Mouse (Mus musculus): Measurements from ENCODE around the gene A430033K04Rik. TPM values are rescaled to one million over a fixed set of nuclear protein-coding genes. Genes with fewer than 3 reads are reported as not detected.
A peak's percentile ranks its signal among the peaks of the same experiment; 100 is the strongest.

The A430033K04Rik gene
- polyA plus RNA-seq, 1 experiment from 2014 or later = 5.2 TPM

DNA sequence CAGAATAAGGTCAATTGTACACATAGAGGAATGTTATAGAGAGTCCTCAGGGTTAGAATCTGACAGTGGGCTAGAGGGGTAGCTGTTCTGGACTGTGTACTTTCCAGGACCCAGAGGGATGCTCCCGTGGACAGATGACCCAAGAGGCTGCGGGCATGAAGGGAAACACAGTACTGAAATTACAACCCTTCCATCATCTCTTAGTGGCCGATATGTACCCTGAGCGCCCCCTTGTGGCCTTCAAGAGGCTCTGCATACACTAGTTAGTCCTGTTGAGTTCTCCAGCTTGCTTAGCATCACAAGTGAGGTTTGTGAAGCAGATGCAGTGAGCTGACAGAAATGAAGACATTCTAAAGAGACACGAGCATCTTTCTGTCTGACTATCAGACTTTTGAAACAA, 36.3 kb downstream of the A430033K04Rik start:
- Histone ChIP-seq H3K4me3 (ENCODE audit: inconsistent target) (no peak overlapping the region), H3K36me3 (ENCODE audit: inconsistent target) (no peaks in the 10 kb centered on the region)
- 28% methylated on average over 5 of the region's 5 CpGs for WGBS (ENCODE audit: missing documents)

DNA sequence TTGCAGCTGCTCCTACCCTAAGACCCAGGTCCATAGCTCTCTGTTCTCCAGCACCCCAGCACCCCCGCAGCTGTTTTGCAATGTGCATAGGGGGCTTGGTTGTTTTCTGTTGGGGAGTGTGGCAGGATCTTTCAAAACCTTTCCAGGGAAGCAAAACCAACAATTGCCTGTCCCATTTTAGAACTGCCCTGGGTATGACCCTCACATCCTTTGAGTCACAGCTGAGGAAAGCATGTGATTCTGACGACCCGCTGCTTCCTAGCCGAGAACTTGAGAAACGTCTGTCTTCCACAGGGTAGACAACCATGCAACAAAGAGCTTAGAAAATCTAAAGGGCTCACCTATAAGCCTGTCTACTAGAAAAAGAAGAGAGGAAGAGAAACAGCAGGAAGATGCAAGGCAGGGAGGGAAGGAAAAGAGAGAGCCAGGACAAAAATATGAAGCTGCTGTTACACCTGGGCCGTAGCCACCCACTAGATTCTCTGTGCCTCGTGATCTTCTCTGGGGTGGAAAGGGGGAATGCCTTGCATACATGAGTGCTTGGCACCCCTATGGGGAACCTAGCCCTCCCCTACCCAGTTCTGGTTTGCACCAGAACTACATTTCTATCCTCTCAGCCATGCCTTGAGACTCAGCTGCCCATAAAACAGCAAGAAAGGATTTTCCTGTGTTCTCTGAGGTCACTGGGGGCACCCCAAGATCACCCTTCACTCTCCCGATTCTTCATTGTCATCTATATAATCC, 60.5 kb downstream of the A430033K04Rik start:
- Histone ChIP-seq H3K4me3 (ENCODE audit: inconsistent target) (no peak overlapping the region), H3K36me3 (ENCODE audit: inconsistent target) (no peaks in the 10 kb centered on the region), H3K27ac (peak overlapping the region; percentile 100), H3K79me2 (ENCODE audit: inconsistent target) (no peaks in the 10 kb centered on the region)
- 7% methylated on average over 8 of the region's 8 CpGs for WGBS (ENCODE audit: missing documents)

More for the DNA sequence above, 36.3 kb downstream of the A430033K04Rik start:
- no peak overlapping the region for H3K27ac ChIP-seq
- no peaks in the 10 kb centered on the region for H3K79me2 ChIP-seq (ENCODE audit: inconsistent target)

DNA sequence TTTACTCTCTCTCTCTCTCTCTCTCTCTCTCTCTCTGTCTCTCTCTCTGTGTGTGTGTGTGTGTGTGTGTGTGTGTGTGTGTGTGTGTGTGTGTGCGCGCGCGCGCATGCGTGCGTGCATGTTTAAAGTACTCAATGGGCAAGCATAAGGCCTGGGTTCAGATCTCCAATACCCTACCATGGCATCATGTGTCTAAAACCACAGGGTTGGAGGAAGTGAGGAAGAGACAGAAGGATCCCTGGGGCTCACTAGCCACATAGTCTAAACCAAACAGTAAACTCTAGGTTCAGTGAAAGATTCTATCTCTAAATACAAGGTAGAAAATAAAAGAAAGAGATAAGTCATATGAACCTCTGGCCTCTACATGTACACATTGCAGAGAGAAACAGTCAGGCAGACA, 61.2 kb downstream of the A430033K04Rik start:
- Histone ChIP-seq H3K4me3 (ENCODE audit: inconsistent target) (no peak overlapping the region), H3K79me2 (ENCODE audit: inconsistent target) (no peaks in the 10 kb centered on the region), H3K36me3 (ENCODE audit: inconsistent target) (no peaks in the 10 kb centered on the region), H3K27ac (peak overlapping the region; percentile 100)
- no CpG with 5 or more reads among the region's 7 CpGs for WGBS (ENCODE audit: missing documents)

DNA sequence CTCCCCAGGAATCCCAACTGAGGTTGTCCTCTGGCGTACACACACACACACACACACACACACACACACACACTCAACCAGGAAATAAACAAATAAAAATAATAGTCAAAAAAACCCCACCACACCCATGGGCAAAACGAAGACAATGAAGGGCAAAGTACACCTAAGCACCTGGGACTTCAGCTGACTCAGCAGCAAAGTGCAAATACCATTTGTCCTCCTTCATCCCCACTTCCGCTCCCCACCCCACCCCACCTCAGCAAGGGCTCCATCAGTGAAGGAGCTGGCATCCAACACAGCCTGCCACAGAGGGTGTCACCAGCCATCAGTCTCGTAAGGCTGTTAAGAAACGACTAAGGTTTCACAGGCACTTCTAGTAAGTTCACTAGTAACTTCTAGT, 64.8 kb downstream of the A430033K04Rik start:
- Histone ChIP-seq H3K27ac (no peak overlapping the region), H3K4me3 (ENCODE audit: inconsistent target) (no peak overlapping the region), H3K36me3 (ENCODE audit: inconsistent target) (no peaks in the 10 kb centered on the region), H3K79me2 (ENCODE audit: inconsistent target) (no peaks in the 10 kb centered on the region)
- WGBS (ENCODE audit: missing documents) = 89% methylated on average over 5 of the region's 5 CpGs

DNA sequence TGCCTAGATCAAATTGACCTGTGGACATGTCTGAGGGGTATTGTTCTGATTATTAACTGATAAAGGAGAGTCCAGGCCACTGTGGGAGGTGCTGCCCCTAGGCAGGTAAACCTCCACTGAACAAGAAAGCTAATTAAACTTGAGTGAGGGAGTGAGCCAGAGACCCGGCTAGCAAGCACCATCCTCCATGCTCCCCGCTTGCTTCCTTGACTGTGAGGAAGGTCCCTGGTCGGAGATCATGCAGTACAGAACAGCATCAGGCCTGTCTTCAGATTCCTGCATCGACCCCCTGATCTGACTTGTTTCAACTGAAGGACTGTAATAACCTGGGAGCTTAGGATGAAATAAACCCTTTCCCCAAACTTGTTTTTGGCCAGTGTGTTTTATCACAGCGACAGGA, 66.6 kb downstream of the A430033K04Rik start:
- Histone ChIP-seq H3K27ac (no peak overlapping the region), H3K4me3 (ENCODE audit: inconsistent target) (no peak overlapping the region), H3K36me3 (ENCODE audit: inconsistent target) (no peaks in the 10 kb centered on the region), H3K79me2 (ENCODE audit: inconsistent target) (no peaks in the 10 kb centered on the region)
- 81% methylated on average over 5 of the region's 5 CpGs for WGBS (ENCODE audit: missing documents)

DNA sequence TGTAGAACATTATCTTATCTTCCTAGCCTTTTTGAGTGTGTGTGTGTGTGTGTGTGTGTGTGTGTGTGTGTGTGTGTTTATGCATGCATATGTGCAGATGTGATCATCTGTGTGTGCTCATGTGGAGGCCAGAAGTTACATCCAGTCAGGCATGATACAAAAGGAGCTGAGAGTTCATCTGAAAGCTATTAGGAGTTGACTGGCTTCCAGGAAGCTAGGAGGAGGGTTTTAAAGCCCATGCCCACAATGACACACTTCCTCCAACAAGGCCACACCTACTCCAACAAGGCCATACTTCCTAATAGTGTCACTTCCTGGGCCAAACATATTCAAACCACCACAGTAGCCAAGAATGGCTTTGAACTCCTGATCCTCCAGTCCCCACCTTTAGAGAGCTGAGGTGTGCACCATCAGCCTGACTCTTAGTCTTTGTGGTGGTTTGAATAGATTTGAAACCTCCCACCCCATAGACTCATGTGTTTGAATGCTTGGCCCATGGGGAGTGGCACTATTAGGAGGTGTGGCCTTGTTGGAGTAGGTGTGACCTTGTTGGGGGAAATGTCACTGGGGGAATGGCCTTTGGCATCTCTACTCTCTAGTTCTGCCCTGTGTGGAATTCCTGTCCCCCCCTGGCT, 70.4 kb downstream of the A430033K04Rik start:
- Histone ChIP-seq H3K4me3 (ENCODE audit: inconsistent target) (no peak overlapping the region), H3K27ac (no peak overlapping the region), H3K36me3 (ENCODE audit: inconsistent target) (no peaks in the 10 kb centered on the region), H3K79me2 (ENCODE audit: inconsistent target) (no peaks in the 10 kb centered on the region)

DNA sequence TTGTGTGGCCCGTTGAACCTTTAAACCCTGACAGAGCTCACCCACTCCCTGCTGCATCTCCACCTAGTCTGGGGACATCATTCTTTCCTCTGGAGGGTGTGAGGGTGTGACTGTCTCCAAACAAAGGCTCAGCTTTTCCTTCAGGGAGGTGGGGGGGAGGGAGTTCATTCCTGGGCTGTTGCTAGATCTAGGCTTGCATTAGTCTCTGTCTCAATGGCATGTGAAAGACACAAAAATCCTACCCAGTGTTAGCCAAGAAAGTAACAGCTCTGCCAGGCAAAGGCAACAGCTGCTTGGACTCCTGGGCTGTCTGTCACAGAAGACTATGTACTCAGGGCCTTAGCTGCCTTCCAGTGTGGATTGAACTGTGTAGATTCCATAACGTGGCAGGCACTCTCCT, 71.4 kb downstream of the A430033K04Rik start:
- no peaks in the 10 kb centered on the region for H3K36me3 ChIP-seq (ENCODE audit: inconsistent target)
- H3K79me2 ChIP-seq (ENCODE audit: inconsistent target) = no peaks in the 10 kb centered on the region
- H3K4me3 ChIP-seq (ENCODE audit: inconsistent target) = no peak overlapping the region
- WGBS (ENCODE audit: missing documents) = 77% methylated on average over 2 of the region's 2 CpGs
- 0 out of 2 replicates have a peak overlapping the region, but pooled peaks have one; percentile 12 for H3K27ac ChIP-seq

DNA sequence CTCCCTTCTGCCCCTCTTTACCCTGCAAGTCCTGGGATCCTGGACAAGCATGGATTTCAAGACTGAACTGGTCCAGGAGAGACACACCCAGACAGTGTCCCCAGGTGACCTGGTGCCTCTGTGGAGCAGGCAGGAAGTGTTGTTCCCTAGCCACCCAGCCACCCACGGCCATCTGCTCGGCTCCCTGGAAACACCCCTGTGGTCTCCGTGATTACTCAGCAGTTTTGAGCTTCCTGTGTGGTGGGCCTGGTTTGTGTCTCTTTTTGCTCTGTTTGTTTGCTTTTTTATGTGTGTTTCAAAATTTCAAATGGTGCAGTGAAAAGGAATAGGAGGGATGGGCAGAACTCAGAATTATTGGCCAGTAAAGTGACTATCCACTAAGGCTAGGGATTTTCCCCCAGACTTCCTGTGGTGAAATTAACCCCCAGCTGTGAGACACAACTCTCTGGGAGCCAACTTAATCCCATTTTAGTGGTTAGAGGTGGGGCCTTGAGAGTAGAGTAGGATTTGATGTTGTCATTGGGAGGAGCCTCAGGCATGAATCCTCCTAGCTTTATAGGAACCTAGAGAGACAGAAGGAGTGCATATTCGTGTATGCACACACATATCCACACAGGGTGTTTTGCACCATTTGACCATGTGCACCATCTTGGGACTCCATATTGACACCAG, 72.0 kb downstream of the A430033K04Rik start:
- WGBS (ENCODE audit: missing documents) = 17% methylated on average over 4 of the region's 4 CpGs

DNA sequence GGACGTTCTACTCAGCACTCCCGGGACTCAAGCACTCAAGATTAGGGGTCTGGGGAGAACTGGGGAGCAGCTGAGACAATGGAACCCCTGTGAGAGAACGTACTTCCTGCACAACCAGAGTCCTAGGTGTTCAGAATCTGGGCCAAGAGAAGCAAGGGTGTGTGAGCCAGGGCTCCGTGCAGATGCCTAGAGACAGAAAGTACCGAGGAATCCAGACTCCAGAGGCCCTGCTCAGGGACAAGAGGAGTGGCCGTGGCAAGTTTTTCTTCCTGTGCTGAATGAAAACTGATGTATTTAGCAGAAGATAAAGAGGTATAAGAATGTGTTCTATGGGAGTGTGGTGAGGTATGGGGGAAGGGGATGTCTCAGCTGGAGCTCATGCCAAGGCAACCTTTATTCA, 74.8 kb downstream of the A430033K04Rik start:
- WGBS (ENCODE audit: missing documents) = 92% methylated on average over 6 of the region's 6 CpGs

More for the DNA sequence above, 72.0 kb downstream of the A430033K04Rik start:
- H3K79me2 ChIP-seq (ENCODE audit: inconsistent target) = no peaks in the 10 kb centered on the region
- H3K27ac ChIP-seq = 0 out of 2 replicates have a peak overlapping the region, but pooled peaks have one; percentile 12
- H3K4me3 ChIP-seq (ENCODE audit: inconsistent target) = no peak overlapping the region
- H3K36me3 ChIP-seq (ENCODE audit: inconsistent target) = no peaks in the 10 kb centered on the region

More for the DNA sequence above, 74.8 kb downstream of the A430033K04Rik start:
- H3K79me2 ChIP-seq (ENCODE audit: inconsistent target) = no peaks in the 10 kb centered on the region
- no peak overlapping the region for H3K4me3 ChIP-seq (ENCODE audit: inconsistent target)
- H3K27ac ChIP-seq = no peak overlapping the region
- no peaks in the 10 kb centered on the region for H3K36me3 ChIP-seq (ENCODE audit: inconsistent target)

Other genes with a start within 250 kb of the A430033K04Rik start
- 4.4 to 5.6 TPM (median 5.3 TPM) in 3 replicates for gene Zfp157, start 181.4 kb upstream of the A430033K04Rik start, polyA plus RNA-seq (2018)
- gene 1700123K08Rik, start 58.1 kb upstream of the A430033K04Rik start, polyA plus RNA-seq (2018) = not detected in 3 replicates
- 13.6 to 26.8 TPM (median 19.3 TPM) in 3 replicates for gene Zfp68, start 3.1 kb upstream of the A430033K04Rik start, polyA plus RNA-seq (2018)
- gene Fam20c, start 131.7 kb downstream of the A430033K04Rik start, polyA plus RNA-seq (2018) = 162 to 258 TPM (median 220 TPM) in 3 replicates
- gene Gm5294, start 197.2 kb downstream of the A430033K04Rik start, polyA plus RNA-seq (2018) = not detected in 3 replicates